Mouse (Mus musculus) midbrain, postnatal 0 days (tissue): ENCODE data around the gene Ehbp1l1. TPM values are rescaled to one million over a fixed set of nuclear protein-coding genes. Genes with fewer than 3 reads are reported as not detected.

Experiments
- ATAC-seq: fragments of 200-750 bp; cut with Nextera tagmentation; 2 replicates; pipeline ENCODE4 v1.8.0; 2017; ENCODE audit warnings: moderate number of reproducible peaks, mild to moderate bottlenecking, moderate TSS enrichment, moderate library complexity; ENCODE audit not compliant: low FRiP score
- DNase-seq: peaks from one replicate; pipeline ENCODE4 v3.0.0-alpha.2; 2015; ENCODE audit warnings: low spot score
- H3K27ac ChIP-seq: fragments of 300-500 bp; sonication (generic); 2 replicates; pipeline ENCODE4 v1.5.1; 2014; ENCODE audit warnings: low read depth, mild to moderate bottlenecking, low read length, mixed read lengths
- H3K27me3 ChIP-seq: fragments of 300-500 bp; sonication (generic); 2 replicates; pipeline ENCODE4 v1.6.1; 2014; ENCODE audit warnings: low read length, control low read depth, mixed read lengths; ENCODE audit not compliant: insufficient read depth
- H3K36me3 ChIP-seq: fragments of 300-500 bp; sonication (generic); 2 replicates; pipeline ENCODE4 v1.6.1; 2014; ENCODE audit warnings: low read length, control low read depth, mixed read lengths; ENCODE audit not compliant: insufficient read depth
- H3K4me1 ChIP-seq: fragments of 300-500 bp; sonication (generic); 2 replicates; pipeline ENCODE4 v1.6.1; 2014; ENCODE audit warnings: mild to moderate bottlenecking, control low read depth, antibody characterized with exemption, low read length, mixed read lengths; ENCODE audit not compliant: insufficient read depth
- H3K4me2 ChIP-seq: fragments of 300-500 bp; sonication (generic); 2 replicates; pipeline ENCODE4 v1.6.1; 2014; ENCODE audit warnings: low read depth, mild to moderate bottlenecking, low read length, mixed read lengths; ENCODE audit not compliant: poor library complexity, severe bottlenecking
- H3K4me3 ChIP-seq: fragments of 300-500 bp; sonication (generic); 2 replicates; pipeline ENCODE4 v1.5.1; 2014; ENCODE audit warnings: low read depth, mild to moderate bottlenecking, low read length, moderate library complexity
- H3K9ac ChIP-seq: fragments of 300-500 bp; sonication (generic); replicated peaks from 2 replicates; pipeline ENCODE4 v1.6.1; 2014; ENCODE audit warnings: mild to moderate bottlenecking, low read length, moderate library complexity, mixed read lengths; ENCODE audit not compliant: poor library complexity, severe bottlenecking
- H3K9me3 ChIP-seq: fragments of 300-500 bp; sonication (generic); 2 replicates; pipeline ENCODE4 v1.6.1; 2016; ENCODE audit warnings: low read length, control low read depth
- CTCF ChIP-seq: IDR thresholded peaks from 2 replicates; pipeline ENCODE4 v1.5.1; 2016; ENCODE audit warnings: antibody characterized with exemption, mild to moderate bottlenecking
- WGBS: fragments of 180-500 bp; shearing (Covaris S2); extraction: QIAGEN DNeasy Blood & Tissue Kit; methylation state at CpG from one replicate; pipeline ENCODE4 v1.1.7; 2014; 5-methylcytosine and 5-hydroxymethylcytosine counted together
- polyA plus RNA-seq: library from polyadenylated mRNA; unstranded; fragments of >200 nt; fragmentation: Nextera tagmentation; extraction: Ambion mirVana; gene quantifications from 2 replicates; pipeline ENCODE4 v1.2.1, GENCODE M21; 2015
- total RNA-seq: library from RNA; depleted of rRNA; stranded (reverse); fragments of >200 nt; gene quantifications from 2 replicates; pipeline ENCODE4 v1.2.3, GENCODE M21; 2014

Gene Ehbp1l1
- total and polyA plus RNA-seq, 2 experiments from 2014 or later = 25.6 to 65.2 TPM

GRCm38 (mm10) chr19:5685431-5685830, 40.7 kb downstream of the Ehbp1l1 start:
- ATAC-seq = no peak
- Histone ChIP-seq H3K4me3 (no peak overlapping the region), H3K4me2 (no peak overlapping the region), H3K36me3 (peaks cover 63% of the 10 kb centered on the region), H3K9me3 (no peaks in the 10 kb centered on the region), H3K27ac (no peak overlapping the region), H3K4me1 (peaks cover 11% of the 10 kb centered on the region), H3K27me3 (no peaks in the 10 kb centered on the region), H3K9ac (no peak overlapping the region)
- TF ChIP-seq CTCF = no peak
- DNase-seq = no peak
- 92% methylated on average over 19 of the region's 19 CpGs for WGBS

- DNase-seq (no peak), ATAC-seq (no peak)
- WGBS = 91% methylated on average over 13 of the region's 13 CpGs
- Histone ChIP-seq H3K9me3 (no peaks in the 10 kb centered on the region), H3K4me1 (peaks cover 6% of the 10 kb centered on the region), H3K4me2 (no peak overlapping the region), H3K4me3 (no peak overlapping the region), H3K27me3 (no peaks in the 10 kb centered on the region), H3K9ac (no peak overlapping the region), H3K36me3 (peaks cover 67% of the 10 kb centered on the region), H3K27ac (no peak overlapping the region)
- TF ChIP-seq CTCF = no peak
These were observed 41.1 kb downstream of the Ehbp1l1 start for GRCm38 (mm10) chr19:5684985-5685384.

DNA sequence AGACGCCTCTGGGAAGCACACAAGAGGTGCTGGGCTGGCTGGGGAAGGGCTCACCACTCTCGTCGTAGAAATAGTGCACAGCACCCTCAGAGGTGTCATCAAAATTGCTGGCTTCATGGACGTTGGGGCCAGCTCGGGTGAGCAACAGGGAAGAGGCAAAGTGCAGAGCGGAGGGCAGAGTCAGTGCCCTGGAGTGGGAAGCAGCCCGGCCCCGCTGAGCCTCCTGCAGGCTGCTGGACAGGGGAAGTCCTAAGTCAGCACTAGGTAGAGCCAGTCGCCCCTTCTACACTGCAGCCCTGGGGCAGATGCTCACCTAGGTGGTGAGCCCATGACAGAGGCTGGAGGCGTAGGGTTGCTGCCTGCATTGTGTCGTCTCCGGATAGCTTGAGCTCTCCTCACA, 41.9 kb downstream of the Ehbp1l1 start:
- 95% methylated on average over 12 of the region's 12 CpGs for WGBS
- Histone ChIP-seq H3K27me3 (no peaks in the 10 kb centered on the region), H3K4me2 (no peak overlapping the region), H3K27ac (no peak overlapping the region), H3K4me1 (peaks cover 5% of the 10 kb centered on the region), H3K9ac (no peak overlapping the region), H3K36me3 (peaks cover 75% of the 10 kb centered on the region), H3K4me3 (no peak overlapping the region), H3K9me3 (no peaks in the 10 kb centered on the region)
- no peak for TF ChIP-seq CTCF
- DNase-seq (no peak), ATAC-seq (no peak)

DNA sequence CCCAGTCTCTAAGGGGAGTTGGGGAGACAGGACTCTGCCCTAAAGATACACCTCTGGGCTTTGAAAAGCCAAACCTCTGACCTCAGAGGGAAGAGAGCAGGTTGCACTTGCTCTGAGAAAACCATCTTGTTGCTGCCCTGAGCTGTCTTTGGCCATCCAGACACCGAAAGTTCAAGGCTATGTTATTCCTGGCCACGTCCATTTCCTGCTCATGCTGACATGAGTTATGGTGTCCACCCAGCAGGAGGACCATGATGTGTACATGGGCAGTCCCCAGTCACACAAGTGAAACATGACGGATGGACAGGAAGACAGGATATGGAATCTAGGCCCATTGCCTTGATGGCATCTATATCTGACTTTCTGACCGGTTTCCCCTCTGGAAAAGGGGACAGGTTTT, 45.7 kb downstream of the Ehbp1l1 start:
- no peaks in the 10 kb centered on the region for H3K4me1 ChIP-seq
- H3K9ac ChIP-seq = no peak overlapping the region
- TF ChIP-seq CTCF = no peak
- H3K9me3 ChIP-seq = no peaks in the 10 kb centered on the region
- H3K36me3 ChIP-seq = peaks cover 89% of the 10 kb centered on the region
- no peaks in the 10 kb centered on the region for H3K27me3 ChIP-seq
- ATAC-seq (no peak), DNase-seq (no peak)
- no peak overlapping the region for H3K27ac ChIP-seq
- WGBS = 89% methylated on average over 4 of the region's 4 CpGs
- H3K4me3 ChIP-seq = no peak overlapping the region
- H3K4me2 ChIP-seq = no peak overlapping the region

DNA sequence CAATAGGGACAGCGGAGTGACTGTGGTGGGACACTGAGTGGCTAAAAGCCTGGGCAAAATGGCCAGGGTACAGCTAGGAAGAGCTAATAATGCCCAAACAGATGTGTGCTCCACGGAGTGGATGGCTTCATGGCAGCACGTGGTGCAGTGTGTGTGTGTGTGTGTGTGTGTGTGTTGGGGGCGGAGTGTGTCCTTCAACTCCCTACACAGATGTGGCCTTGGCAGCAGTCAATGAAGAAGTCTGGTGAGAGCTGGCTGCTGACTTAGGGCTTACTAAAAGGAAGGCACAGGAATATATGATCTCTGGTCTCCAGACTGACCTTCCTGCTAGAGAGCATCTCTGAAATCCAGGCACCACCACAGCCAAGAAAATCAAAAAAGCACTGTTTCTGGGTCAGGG, 57.7 kb downstream of the Ehbp1l1 start:
- no peak overlapping the region for H3K4me3 ChIP-seq
- H3K4me1 ChIP-seq = no peaks in the 10 kb centered on the region
- DNase-seq (no peak), ATAC-seq (no peak)
- 91% methylated on average over 4 of the region's 4 CpGs for WGBS
- TF ChIP-seq CTCF = no peak
- no peak overlapping the region for H3K9ac ChIP-seq
- peaks cover 75% of the 10 kb centered on the region for H3K36me3 ChIP-seq
- no peak overlapping the region for H3K4me2 ChIP-seq
- no peaks in the 10 kb centered on the region for H3K27me3 ChIP-seq
- no peaks in the 10 kb centered on the region for H3K9me3 ChIP-seq
- H3K27ac ChIP-seq = no peak overlapping the region

DNA sequence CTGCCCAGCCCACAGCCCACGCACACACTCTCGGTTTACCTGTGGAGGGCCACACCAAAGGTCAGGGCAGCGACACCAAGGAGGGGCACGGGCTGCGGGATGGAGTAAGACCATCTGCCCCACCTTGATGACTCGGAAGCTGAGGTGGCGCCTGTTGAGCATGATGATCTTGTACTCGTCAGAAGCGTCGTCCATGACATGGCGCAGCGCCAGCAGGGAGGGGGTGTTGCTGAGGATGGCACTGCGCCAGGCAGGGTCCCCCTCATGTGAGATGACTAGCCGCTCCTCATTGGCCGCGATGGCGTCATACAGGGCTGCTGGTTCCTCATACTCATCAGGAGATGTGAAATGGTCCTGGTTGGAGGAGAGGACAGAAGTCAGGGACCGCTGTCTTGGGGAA, 59.7 kb downstream of the Ehbp1l1 start:
- TF ChIP-seq CTCF = no peak
- 94% methylated on average over 18 of the region's 18 CpGs for WGBS
- ATAC-seq (no peak), DNase-seq (no peak)
- H3K4me3 ChIP-seq = no peak overlapping the region
- H3K4me2 ChIP-seq = no peak overlapping the region
- H3K9me3 ChIP-seq = no peaks in the 10 kb centered on the region
- H3K4me1 ChIP-seq = no peaks in the 10 kb centered on the region
- peaks cover 55% of the 10 kb centered on the region for H3K36me3 ChIP-seq
- no peaks in the 10 kb centered on the region for H3K27me3 ChIP-seq
- H3K9ac ChIP-seq = no peak overlapping the region
- H3K27ac ChIP-seq = no peak overlapping the region
